Mouse (Mus musculus) lung, embryonic 14.5 days (tissue): ENCODE data around the gene Igtp. TPM values are rescaled to one million over a fixed set of nuclear protein-coding genes. Genes with fewer than 3 reads are reported as not detected.

Experiments used
- ATAC-seq: fragments of 200-750 bp; cut with Nextera tagmentation; 2 replicates; pipeline ENCODE4 v1.8.0; 2017; ENCODE audit warnings: mild to moderate bottlenecking, moderate TSS enrichment, moderate library complexity; ENCODE audit not compliant: insufficient read depth
- DNase-seq: peaks from one replicate; pipeline ENCODE4 v3.0.0-alpha.2; 2015
- H3K27ac ChIP-seq: fragments of 300-500 bp; sonication (generic); 2 replicates; pipeline ENCODE4 v1.5.1; 2014; ENCODE audit warnings: low read depth, mild to moderate bottlenecking, moderate library complexity
- H3K27me3 ChIP-seq: fragments of 300-500 bp; sonication (generic); 2 replicates; pipeline ENCODE4 v1.6.1; 2014; ENCODE audit warnings: low read length, control low read depth; ENCODE audit not compliant: insufficient read depth
- H3K36me3 ChIP-seq: fragments of 300-500 bp; sonication (generic); 2 replicates; pipeline ENCODE4 v1.6.1; 2014; ENCODE audit warnings: control low read depth; ENCODE audit not compliant: insufficient read depth
- H3K4me1 ChIP-seq: fragments of 300-500 bp; sonication (generic); 2 replicates; pipeline ENCODE4 v1.6.1; 2014; ENCODE audit warnings: antibody characterized with exemption, control low read depth; ENCODE audit not compliant: insufficient read depth
- H3K4me2 ChIP-seq: fragments of 300-500 bp; sonication (generic); 2 replicates; pipeline ENCODE4 v1.6.1; 2014; ENCODE audit warnings: mild to moderate bottlenecking
- H3K4me3 ChIP-seq: fragments of 300-500 bp; sonication (generic); 2 replicates; pipeline ENCODE4 v1.5.1; 2014; ENCODE audit warnings: low read depth, low read length
- H3K9ac ChIP-seq: fragments of 300-500 bp; sonication (generic); 2 replicates; pipeline ENCODE4 v1.6.1; 2014
- H3K9me3 ChIP-seq: fragments of 300-500 bp; sonication (generic); 2 replicates; pipeline ENCODE4 v1.6.1; 2016; ENCODE audit warnings: low read depth, low read length, control low read depth
- CTCF ChIP-seq: IDR thresholded peaks from 2 replicates; pipeline ENCODE4 v1.5.1; 2016; ENCODE audit warnings: antibody characterized with exemption, low read depth
- WGBS: fragments of 180-500 bp; shearing (Covaris S2); extraction: QIAGEN DNeasy Blood & Tissue Kit; methylation state at CpG from one replicate; pipeline ENCODE4 v1.1.7; 2014; 5-methylcytosine and 5-hydroxymethylcytosine counted together
- polyA plus RNA-seq: library from polyadenylated mRNA; unstranded; fragments of >200 nt; fragmentation: Nextera tagmentation; extraction: Ambion mirVana; gene quantifications from 2 replicates; pipeline ENCODE4 v1.2.1, GENCODE M21; 2014

The Igtp gene
- polyA plus RNA-seq, 1 experiment from 2014 or later = 4.3 TPM

DNA sequence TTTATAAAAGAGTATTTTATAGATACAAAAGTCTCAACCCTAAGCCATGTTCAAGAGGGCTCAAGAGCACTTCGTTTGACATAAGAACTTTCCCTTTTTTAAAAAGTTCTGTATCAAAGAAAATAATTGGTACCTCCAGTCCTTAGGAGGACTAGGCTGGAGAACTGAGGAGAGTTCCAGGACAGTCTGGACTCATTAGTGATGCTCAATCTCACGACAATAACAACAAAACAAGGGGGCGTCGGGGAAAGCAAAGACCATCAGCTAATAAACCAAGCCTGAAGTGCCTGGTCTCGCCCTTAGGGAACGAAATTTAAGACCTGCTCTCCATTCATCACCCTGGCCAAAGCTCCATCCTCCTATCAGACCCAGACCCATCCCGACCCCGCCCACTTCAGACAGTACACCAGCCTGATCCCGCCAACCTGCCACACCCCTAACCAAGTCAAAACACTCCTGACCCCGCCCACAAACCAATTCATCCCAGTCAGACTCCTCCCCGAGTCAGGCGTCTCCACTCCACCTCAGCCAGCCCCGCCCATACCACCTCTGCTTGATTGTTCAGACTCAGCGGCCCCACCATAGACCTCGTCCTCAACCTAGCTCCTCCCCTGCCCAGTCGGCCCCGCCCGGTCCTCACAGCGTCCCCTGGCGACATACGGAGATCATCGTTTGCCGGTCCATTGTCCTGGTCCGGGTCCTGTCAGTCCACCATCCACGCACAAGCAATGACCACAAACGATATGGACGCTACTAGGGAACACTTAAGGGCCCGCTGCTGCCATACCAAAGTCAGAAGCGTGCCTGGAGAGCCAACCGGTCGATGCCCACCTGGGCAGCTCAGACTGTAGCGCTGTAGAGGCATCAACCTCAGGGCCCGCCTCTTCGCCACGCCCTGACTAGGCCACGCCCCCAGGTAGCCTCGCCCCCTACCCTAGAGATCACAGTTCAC, 39.8 kb downstream of the Igtp start:
- 2% methylated on average over 37 of the region's 37 CpGs for WGBS
- peak overlapping the region; percentile 23; the same call in 1 of the 2 replicates for H3K9ac ChIP-seq
- H3K9me3 ChIP-seq = no peaks in the 10 kb centered on the region
- no peak overlapping the region for H3K27ac ChIP-seq
- H3K36me3 ChIP-seq = no peaks in the 10 kb centered on the region
- DNase-seq = peak; percentile 62
- peak; percentile 92 for ATAC-seq
- H3K4me2 ChIP-seq = peak overlapping the region; percentile 74
- peak; percentile 48 for TF ChIP-seq CTCF
- H3K4me1 ChIP-seq = no peaks in the 10 kb centered on the region
- no peaks in the 10 kb centered on the region for H3K27me3 ChIP-seq
- H3K4me3 ChIP-seq = peak overlapping the region; percentile 35

DNA sequence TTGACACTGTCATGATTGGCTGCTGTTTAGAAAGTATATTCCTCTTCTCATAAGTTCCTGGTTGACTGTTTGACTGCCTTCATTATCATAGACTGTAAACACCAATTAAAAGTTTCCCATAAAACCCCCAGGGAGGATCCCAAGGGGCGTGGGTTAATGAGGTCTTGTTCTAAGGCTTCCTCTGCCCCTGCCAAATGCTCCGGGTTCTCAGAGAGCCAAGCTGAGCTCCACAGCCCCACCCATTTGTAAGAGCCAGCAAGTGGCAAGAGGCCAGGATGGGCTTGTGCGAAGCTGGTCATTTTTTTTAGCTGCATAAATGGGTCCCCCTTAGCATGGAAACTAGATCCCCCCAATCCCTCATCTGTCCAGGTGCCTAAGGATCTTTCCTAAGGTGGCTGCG, 47.9 kb downstream of the Igtp start:
- Histone ChIP-seq H3K4me2 (no peak overlapping the region), H3K4me1 (no peaks in the 10 kb centered on the region), H3K4me3 (no peak overlapping the region), H3K27me3 (no peaks in the 10 kb centered on the region), H3K36me3 (no peaks in the 10 kb centered on the region), H3K9me3 (no peaks in the 10 kb centered on the region), H3K9ac (no peak overlapping the region), H3K27ac (no peak overlapping the region)
- no peak for TF ChIP-seq CTCF
- ATAC-seq (no peak), DNase-seq (no peak)
- WGBS = 45% methylated on average over 4 of the region's 4 CpGs

DNA sequence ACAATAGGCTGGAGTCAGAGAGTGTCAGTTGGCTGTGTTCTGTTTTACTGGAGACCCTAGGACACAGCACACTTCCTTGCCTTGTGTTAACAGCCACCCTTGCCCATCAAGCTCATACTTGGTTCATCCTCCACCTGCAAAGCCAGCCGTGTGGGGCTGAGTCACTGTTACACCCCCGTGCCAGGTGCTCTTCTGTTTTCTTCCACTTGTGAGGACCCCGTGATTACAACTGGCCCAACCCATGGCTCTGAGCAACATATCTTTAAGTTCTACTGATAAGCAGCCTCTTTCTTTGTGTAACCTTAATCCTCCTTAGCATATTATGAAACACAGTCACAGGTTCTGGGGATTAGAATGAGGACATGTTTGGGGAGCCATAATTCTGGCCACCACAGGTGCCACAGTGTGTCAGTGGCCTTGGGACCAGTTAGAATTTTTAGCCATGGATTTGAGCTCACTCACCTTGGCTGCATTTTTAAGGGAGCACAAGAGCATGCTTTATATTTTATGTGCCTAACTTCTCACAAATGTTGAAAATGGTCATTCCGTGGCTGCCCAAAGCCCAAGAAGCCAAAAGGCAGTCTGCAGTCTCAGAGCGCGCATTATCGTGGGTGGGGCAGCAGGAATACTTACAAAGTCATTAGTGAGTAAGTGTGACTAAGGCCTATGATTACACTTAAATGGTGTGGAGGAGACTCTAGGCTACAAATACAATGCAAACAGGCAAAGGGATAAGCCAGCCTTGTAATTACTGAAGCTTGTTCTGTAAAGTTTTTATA, 50.0 kb downstream of the Igtp start:
- WGBS = 78% methylated on average over 7 of the region's 7 CpGs
- ATAC-seq (no peak), DNase-seq (no peak)
- Histone ChIP-seq H3K9me3 (no peaks in the 10 kb centered on the region), H3K36me3 (no peaks in the 10 kb centered on the region), H3K4me2 (no peak overlapping the region), H3K9ac (no peak overlapping the region), H3K27me3 (no peaks in the 10 kb centered on the region), H3K4me3 (no peak overlapping the region), H3K4me1 (no peaks in the 10 kb centered on the region), H3K27ac (no peak overlapping the region)
- TF ChIP-seq CTCF = no peak

DNA sequence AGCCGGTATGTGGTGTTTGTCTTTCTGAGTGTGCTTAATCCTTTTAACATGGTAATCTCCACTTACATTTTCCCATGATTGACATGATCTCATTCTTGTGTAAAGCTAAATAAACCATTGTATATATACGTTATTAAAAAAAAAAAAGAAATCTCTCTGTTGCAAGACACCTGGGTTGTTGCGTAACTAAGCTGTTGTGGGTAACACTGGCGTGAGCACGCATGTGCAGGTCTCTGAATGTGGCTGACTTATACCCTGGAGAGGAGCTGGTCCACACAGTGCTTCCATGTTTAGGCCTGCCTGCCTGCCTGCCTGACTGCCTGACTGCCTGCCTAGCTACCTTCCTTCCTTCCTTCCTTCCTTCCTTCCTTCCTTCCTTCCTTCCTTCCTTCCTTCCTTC, 51.2 kb downstream of the Igtp start:
- 65% methylated on average over 5 of the region's 5 CpGs for WGBS
- TF ChIP-seq CTCF = no peak
- DNase-seq = no peak

DNA sequence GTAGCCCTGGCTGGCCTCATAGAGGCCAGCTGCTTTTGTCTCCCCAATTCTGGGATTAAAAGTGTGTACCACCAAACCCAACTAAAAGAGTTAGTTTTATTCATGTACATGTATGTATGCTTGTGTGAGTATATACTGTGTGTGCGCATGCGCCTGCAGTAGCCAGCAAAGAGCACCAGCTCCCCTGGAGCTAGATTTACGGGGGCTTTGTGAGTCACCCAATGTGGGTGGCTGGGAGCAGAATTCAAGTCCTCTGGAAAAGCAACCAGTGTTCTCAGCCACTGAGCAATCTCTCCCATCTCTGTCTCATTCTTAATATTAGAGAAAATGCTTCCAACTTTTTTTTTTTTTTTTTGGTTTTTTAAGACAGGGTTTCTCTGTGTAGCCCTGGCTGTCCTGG, 55.1 kb downstream of the Igtp start:
- ATAC-seq (no peak), DNase-seq (no peak)
- Histone ChIP-seq H3K4me1 (no peaks in the 10 kb centered on the region), H3K27me3 (no peaks in the 10 kb centered on the region), H3K9me3 (no peaks in the 10 kb centered on the region), H3K36me3 (no peaks in the 10 kb centered on the region), H3K4me3 (no peak overlapping the region), H3K27ac (no peak overlapping the region), H3K9ac (no peak overlapping the region), H3K4me2 (no peak overlapping the region)
- 89% methylated on average over 3 of the region's 3 CpGs for WGBS
- no peak for TF ChIP-seq CTCF

More for the DNA sequence above, 51.2 kb downstream of the Igtp start:
- no peak overlapping the region for H3K4me3 ChIP-seq
- no peak overlapping the region for H3K4me2 ChIP-seq
- ATAC-seq = no peak
- no peaks in the 10 kb centered on the region for H3K4me1 ChIP-seq
- H3K27me3 ChIP-seq = no peaks in the 10 kb centered on the region
- no peak overlapping the region for H3K27ac ChIP-seq
- no peaks in the 10 kb centered on the region for H3K9me3 ChIP-seq
- H3K36me3 ChIP-seq = no peaks in the 10 kb centered on the region
- H3K9ac ChIP-seq = no peak overlapping the region

Other genes with a start within 250 kb of the Igtp start
- 24.7 and 26.9 TPM in 2 replicates for gene Larp1, start 190.5 kb upstream of the Igtp start, polyA plus RNA-seq
- gene Gm12248, start 106.4 kb upstream of the Igtp start, polyA plus RNA-seq = not detected in 2 replicates
- 82.3 and 86.8 TPM in 2 replicates for gene Cnot8, start 95.4 kb upstream of the Igtp start, polyA plus RNA-seq
- 26.9 and 27.6 TPM in 2 replicates for gene Gemin5, start 31.0 kb upstream of the Igtp start, polyA plus RNA-seq
- 115 and 128 TPM in 2 replicates for gene Mrpl22, start 27.9 kb upstream of the Igtp start, polyA plus RNA-seq
- 1.8 and 1.9 TPM in 2 replicates for gene Irgm2, start 62 bp downstream of the Igtp start, polyA plus RNA-seq
- not detected in 2 replicates for gene 4930438A08Rik, start 75.2 kb downstream of the Igtp start, polyA plus RNA-seq
- 13.9 and 15.2 TPM in 2 replicates for gene Zfp692, start 107.5 kb downstream of the Igtp start, polyA plus RNA-seq
- gene Zfp672, start 130.8 kb downstream of the Igtp start, polyA plus RNA-seq = 31.3 and 39.1 TPM in 2 replicates
- 26.3 and 26.4 TPM in 2 replicates for gene Sh3bp5l, start 131.2 kb downstream of the Igtp start, polyA plus RNA-seq
- gene Lypd8, start 179.5 kb downstream of the Igtp start, polyA plus RNA-seq = not detected in 2 replicates
- gene 1810065E05Rik, start 221.6 kb downstream of the Igtp start, polyA plus RNA-seq = not detected in 2 replicates
- gene Gm12253, start 233.0 kb downstream of the Igtp start, polyA plus RNA-seq = not detected in 2 replicates